Mouse (Mus musculus) testis, adult 2 months (tissue): ENCODE data around the gene Plce1.

Experiments used
- CTCF ChIP-seq: fragments of 200-500 bp; IDR thresholded peaks from 2 replicates; pipeline ENCODE4 v1.5.1; 2012; ENCODE audit warnings: low read depth, mild to moderate bottlenecking, inconsistent platforms, low read length, moderate library complexity; ENCODE audit not compliant: control insufficient read depth, insufficient read depth, insufficient replicate concordance
- POLR2A ChIP-seq: fragments of 200-500 bp; IDR thresholded peaks from 2 replicates; pipeline ENCODE4 v1.6.1; 2012; ENCODE audit warnings: low read depth, mild to moderate bottlenecking, inconsistent platforms, low read length, moderate library complexity; ENCODE audit not compliant: control insufficient read depth

DNA sequence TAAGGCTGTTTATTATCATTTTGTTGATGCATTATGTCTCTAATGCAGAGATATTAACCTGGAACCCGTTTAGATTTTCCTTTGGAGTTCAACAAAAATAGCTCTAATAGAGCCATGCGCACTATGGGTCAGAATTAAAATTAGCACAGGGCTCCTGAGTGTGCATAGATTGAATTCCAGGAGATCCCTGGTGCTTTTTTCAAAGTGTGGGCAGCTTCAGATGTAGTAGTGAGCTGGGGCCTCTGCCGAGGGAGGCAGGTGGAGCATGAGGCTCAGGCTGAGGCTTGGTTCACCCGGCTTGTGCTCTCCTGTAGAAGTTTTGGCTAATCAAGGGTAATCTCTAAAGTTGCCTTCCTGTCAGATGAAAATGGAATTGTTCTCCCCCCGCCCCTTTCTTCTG is 17.3 kb downstream of the Plce1 start:
- TF ChIP-seq CTCF (no peak), POLR2A (no peak)
